Mouse (Mus musculus) ES-E14 (cell line): ENCODE results near the gene Gatad2b.

ENCODE experiments used
- CHD2 ChIP-seq: IDR thresholded peaks from 2 replicates; pipeline ENCODE4 v1.6.1; 2014; ENCODE audit warnings: mild to moderate bottlenecking, low read depth, low read length, inconsistent platforms
- HCFC1 ChIP-seq: IDR thresholded peaks from 2 replicates; pipeline ENCODE4 v1.6.1; 2012; ENCODE audit warnings: low read length, inconsistent platforms, borderline replicate concordance; ENCODE audit not compliant: insufficient read depth
- MAFK ChIP-seq: IDR thresholded peaks from 2 replicates; pipeline ENCODE4 v1.6.1; 2014; ENCODE audit warnings: mild to moderate bottlenecking, low read depth, low read length, inconsistent platforms; ENCODE audit not compliant: insufficient read depth
- ZNF384 ChIP-seq: IDR thresholded peaks from 2 replicates; pipeline ENCODE4 v1.6.1; 2012; ENCODE audit warnings: low read depth, low read length, inconsistent platforms

DNA sequence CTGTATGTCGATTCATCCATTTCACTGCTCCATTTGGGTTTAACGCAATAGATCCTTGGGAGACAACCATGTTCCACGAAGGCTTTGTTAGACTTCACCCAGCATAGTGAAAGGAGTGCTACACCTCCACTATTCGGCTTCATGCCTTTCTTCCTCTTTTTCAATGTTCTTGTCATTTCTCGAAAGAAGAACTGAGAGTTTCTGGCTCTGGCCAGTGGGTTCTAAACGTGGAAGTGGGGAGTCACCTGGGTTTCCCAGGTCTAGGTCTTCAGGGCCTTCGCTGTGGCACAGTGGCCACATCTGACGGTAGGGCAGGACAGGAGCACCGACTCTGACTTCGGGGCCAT is 28.3 kb upstream of the Gatad2b start:
- no peak for TF ChIP-seq CHD2
- no peak for TF ChIP-seq MAFK
- TF ChIP-seq ZNF384, result no peak
- TF ChIP-seq HCFC1, result no peak
